Mouse (Mus musculus): ENCODE results near the gene Mef2d. TPM values are rescaled to one million over a fixed set of nuclear protein-coding genes. Genes with fewer than 3 reads are reported as not detected.
"Not testable (repeated sequence)": the region's sequence is repeated elsewhere in the genome, so short reads cannot be mapped to it uniquely, and the experiment has no call there.

Gene Mef2d
- polyA plus RNA-seq, 1 experiment from 2014 or later = 22.5 TPM

DNA sequence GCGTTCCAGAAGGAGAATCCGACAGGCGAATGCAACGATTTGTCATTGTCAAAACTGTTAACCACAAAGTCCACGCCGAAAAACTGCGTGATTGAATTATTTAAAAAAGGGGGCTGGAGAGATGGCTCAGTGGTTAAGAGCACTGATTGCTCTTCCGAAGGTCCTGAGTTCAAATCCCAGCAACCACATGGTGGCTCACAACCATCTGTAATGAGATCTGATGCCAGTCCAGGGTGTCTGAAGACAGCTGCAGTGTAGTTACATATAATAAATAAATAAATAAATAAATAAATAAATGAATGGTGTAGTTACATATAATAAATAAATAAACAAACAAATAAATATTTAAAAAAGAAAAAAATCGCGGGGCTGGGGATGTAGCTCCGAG, 36.2 kb downstream of the Mef2d start:
- H3K9me3 ChIP-seq (replicated peaks; ENCODE audit: control insufficient read depth, low read length, poor library complexity, severe bottlenecking); H3K27me3 ChIP-seq (ENCODE audit: control insufficient read depth, insufficient read depth, low read depth, low read length); H3K36me3 ChIP-seq (ENCODE audit: control insufficient read depth, insufficient read depth, low read length); H3K4me1 ChIP-seq (ENCODE audit: control insufficient read depth, insufficient read depth, low read length): not testable (repeated sequence)
- 30% methylated on average over 11 of the region's 11 CpGs for WGBS
- H3K4me3 ChIP-seq (ENCODE audit: low read depth, low read length) = peak overlapping the region; percentile 66
- H3K4me2 ChIP-seq (ENCODE audit: low read length) = peak overlapping the region; percentile 75
- 0 out of 2 replicates have a peak overlapping the region, but pooled peaks have one; percentile 20 for H3K9ac ChIP-seq (ENCODE audit: low read depth, low read length)
- peak; percentile 25 for ATAC-seq
- H3K27ac ChIP-seq (ENCODE audit: low read length) = peak overlapping the region; percentile 100

DNA sequence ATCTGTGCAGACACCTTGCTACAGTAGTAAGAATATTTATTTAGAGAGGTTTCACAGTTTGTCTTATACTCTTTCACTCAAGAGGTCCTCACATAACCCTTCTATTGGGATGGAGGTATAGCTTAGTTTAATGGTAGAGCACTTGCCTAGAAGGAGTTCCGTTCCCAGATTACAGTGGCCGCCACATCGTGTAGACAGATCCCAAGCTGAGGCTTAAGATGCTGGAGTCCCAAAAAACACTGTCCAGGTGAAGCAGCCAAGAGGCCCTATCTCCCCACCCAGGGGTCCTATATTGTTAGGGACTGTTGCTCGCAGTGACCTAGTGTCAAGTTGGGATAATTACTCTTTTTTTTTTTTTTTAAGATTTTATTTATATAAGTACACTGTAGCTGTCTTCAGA, 36.8 kb downstream of the Mef2d start:
- no peaks in the 10 kb centered on the region for H3K9me3 ChIP-seq (replicated peaks; ENCODE audit: control insufficient read depth, low read length, poor library complexity, severe bottlenecking)
- H3K4me2 ChIP-seq (ENCODE audit: low read length) = no peak overlapping the region
- H3K4me1 ChIP-seq (ENCODE audit: control insufficient read depth, insufficient read depth, low read length) = peaks cover 6% of the 10 kb centered on the region
- ATAC-seq = no peak
- H3K9ac ChIP-seq (ENCODE audit: low read depth, low read length) = no peak overlapping the region
- no peak overlapping the region for H3K4me3 ChIP-seq (ENCODE audit: low read depth, low read length)
- H3K27me3 ChIP-seq (ENCODE audit: control insufficient read depth, insufficient read depth, low read depth, low read length) = no peaks in the 10 kb centered on the region; the same call in none of the 2 replicates
- H3K36me3 ChIP-seq (ENCODE audit: control insufficient read depth, insufficient read depth, low read length) = no peaks in the 10 kb centered on the region
- WGBS = 90% methylated on average over 4 of the region's 4 CpGs
- H3K27ac ChIP-seq (ENCODE audit: low read length) = no peak overlapping the region

DNA sequence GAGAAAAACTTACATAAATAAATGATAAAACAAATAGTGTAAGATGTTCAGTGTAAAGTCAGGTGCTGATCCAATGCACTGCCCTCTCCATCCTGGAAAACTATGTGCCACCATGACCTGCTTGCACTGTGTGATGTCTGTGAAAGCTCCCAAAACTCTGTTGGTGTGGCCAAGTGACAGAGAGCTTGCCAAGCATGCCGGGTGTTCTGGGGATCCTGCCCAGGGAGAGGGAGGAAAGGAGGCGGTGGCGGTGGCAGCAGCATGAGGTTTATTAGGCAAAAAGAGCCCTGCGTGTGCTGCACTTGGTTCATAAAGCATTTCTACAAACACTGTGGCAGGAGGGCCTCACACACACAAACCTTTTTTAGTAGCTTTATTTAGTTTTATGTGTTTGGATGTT, 39.2 kb downstream of the Mef2d start:
- H3K27me3 ChIP-seq (ENCODE audit: control insufficient read depth, insufficient read depth, low read depth, low read length) = peaks cover 4% of the 10 kb centered on the region
- WGBS = 73% methylated on average over 4 of the region's 4 CpGs
- H3K36me3 ChIP-seq (ENCODE audit: control insufficient read depth, insufficient read depth, low read length) = no peaks in the 10 kb centered on the region
- H3K4me1 ChIP-seq (ENCODE audit: control insufficient read depth, insufficient read depth, low read length) = peaks cover 6% of the 10 kb centered on the region
- no peak overlapping the region for H3K9ac ChIP-seq (ENCODE audit: low read depth, low read length)
- H3K4me3 ChIP-seq (ENCODE audit: low read depth, low read length) = no peak overlapping the region
- no peak for ATAC-seq
- H3K9me3 ChIP-seq (replicated peaks; ENCODE audit: control insufficient read depth, low read length, poor library complexity, severe bottlenecking) = no peaks in the 10 kb centered on the region
- no peak overlapping the region for H3K27ac ChIP-seq (ENCODE audit: low read length)
- no peak overlapping the region for H3K4me2 ChIP-seq (ENCODE audit: low read length)

DNA sequence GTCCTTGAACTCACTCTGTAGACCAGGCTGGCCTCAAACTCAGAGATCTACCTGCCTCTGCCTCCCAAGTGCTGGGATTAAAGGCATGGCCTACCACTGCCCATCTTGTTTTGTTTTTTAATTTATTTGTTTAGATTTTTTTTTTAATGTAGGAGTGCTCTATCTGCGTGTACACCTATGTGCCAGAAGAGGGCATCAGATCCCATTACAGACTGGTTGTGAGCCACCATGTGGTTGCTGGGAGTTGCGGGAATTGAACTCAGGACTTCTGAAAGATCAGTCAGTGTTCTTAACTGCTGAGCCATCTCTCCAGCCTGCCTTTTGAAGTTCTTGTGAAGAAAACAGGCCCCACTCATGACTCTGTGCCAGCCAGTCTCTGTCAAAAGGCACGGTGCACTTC, 44.3 kb downstream of the Mef2d start:
- Histone ChIP-seq H3K9me3 (replicated peaks; ENCODE audit: control insufficient read depth, low read length, poor library complexity, severe bottlenecking) (no peaks in the 10 kb centered on the region), H3K4me3 (ENCODE audit: low read depth, low read length) (no peak overlapping the region), H3K27ac (ENCODE audit: low read length) (no peak overlapping the region), H3K4me2 (ENCODE audit: low read length) (no peak overlapping the region), H3K27me3 (ENCODE audit: control insufficient read depth, insufficient read depth, low read depth, low read length) (peaks cover 6% of the 10 kb centered on the region), H3K4me1 (ENCODE audit: control insufficient read depth, insufficient read depth, low read length) (no peaks in the 10 kb centered on the region), H3K9ac (ENCODE audit: low read depth, low read length) (no peak overlapping the region), H3K36me3 (ENCODE audit: control insufficient read depth, insufficient read depth, low read length) (no peaks in the 10 kb centered on the region)
- 69% methylated on average over 3 of the region's 3 CpGs for WGBS
- ATAC-seq = no peak

DNA sequence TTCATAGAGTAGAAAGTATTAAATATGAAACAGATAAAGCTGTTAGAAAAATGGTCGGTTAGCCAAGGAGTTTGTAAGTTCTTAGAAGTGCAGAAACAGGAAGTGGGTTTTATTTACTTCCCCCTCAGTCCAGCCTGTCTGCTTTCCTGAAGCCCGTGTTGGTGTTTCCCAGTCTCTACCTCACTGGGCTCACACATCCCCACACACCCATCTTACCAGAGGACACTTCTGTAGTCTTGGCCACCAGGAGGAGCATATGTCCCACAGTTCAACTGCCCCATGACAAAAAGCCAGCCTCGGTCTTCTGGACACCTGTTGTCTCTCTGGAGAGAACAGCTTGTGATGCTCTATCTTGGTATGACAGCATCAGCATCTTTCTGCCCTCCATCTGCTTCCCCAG, 49.0 kb downstream of the Mef2d start:
- H3K36me3 ChIP-seq (ENCODE audit: control insufficient read depth, insufficient read depth, low read length) = no peaks in the 10 kb centered on the region
- H3K9ac ChIP-seq (ENCODE audit: low read depth, low read length) = no peak overlapping the region
- whole genome bisulfite sequencing = 29% methylated on average over 3 of the region's 3 CpGs
- H3K9me3 ChIP-seq (replicated peaks; ENCODE audit: control insufficient read depth, low read length, poor library complexity, severe bottlenecking) = no peaks in the 10 kb centered on the region
- no peak overlapping the region for H3K27ac ChIP-seq (ENCODE audit: low read length)
- no peaks in the 10 kb centered on the region for H3K4me1 ChIP-seq (ENCODE audit: control insufficient read depth, insufficient read depth, low read length)
- no peak overlapping the region for H3K4me3 ChIP-seq (ENCODE audit: low read depth, low read length)
- ATAC-seq = peak; percentile 8; the same call in 1 of the 2 replicates
- no peak overlapping the region for H3K4me2 ChIP-seq (ENCODE audit: low read length)
- H3K27me3 ChIP-seq (ENCODE audit: control insufficient read depth, insufficient read depth, low read depth, low read length) = peaks cover 25% of the 10 kb centered on the region

DNA sequence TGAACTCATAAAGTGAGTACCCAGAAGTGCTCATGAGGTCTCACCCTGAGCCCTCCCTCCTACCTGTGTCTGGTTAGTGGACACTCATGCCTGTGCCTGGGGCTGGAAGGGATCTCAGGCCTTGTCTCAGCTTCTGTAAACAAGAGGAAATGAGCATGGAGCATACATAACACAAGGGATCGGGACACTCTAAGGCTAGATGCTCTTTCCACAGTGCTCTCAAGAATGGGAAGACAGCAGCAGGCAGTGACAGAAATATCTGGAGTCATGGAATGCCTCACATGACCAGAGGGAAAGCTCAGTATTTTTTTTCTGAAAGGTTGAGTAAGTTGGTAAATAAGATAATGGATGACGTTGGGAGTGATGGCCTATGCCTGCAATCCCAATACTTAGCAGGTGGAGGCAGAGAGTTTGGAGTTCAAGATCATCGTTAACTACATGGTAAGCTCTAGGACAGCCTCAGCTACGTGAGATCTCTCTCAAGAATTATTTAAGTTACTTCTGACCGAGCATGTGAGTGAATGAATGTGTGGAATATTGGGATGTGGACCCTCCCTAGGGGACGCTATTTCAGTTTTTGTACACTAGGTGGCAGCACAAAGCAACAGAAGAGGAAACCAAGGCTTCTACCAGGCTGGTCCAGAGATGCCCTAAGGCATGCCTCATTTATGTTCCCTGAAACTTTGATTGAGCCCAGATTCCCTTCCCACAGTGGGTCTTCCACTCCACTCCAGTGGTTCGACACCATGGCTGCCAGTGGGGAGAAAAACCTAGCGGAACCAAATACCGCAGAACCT, 49.8 kb downstream of the Mef2d start:
- no peak overlapping the region for H3K4me3 ChIP-seq (ENCODE audit: low read depth, low read length)

DNA sequence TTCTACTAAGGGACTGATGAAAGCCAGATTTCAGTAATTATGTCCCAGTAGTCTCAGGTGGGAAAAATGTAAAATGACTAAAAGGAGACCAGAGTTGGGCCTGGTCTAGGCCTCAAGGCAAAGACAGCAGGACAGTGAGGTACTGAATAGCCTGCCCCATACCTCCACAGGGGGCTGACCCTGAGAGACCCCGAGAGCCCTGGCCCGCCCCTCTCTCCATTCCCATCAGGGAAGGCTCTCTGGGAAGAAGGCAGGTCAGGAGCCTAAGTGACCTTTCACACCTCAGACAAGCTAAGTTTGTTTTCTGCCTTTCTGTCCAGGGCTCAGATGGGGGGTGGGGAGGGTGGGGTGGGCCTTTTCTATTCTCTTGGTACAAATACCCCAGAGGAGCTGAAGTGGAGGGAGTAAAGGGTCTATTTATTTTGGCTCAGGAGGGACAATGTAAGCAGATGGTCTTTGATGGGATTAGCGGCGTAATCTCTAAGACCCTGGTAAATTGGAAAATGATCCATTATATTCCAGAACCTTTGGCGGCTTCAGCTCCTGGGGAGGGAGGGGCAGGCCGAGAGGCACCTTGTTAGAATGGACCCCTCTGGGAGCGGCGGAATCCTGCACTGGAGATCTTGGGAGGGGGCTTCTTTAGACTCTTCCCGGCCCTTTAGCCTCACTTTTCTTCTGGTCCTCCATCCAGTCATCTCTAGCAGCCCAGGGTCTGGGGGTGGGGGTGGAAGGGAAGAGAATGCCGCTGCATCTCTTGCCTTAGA, 55.8 kb downstream of the Mef2d start:
- Histone ChIP-seq H3K4me3 (ENCODE audit: low read depth, low read length) (no peak overlapping the region), H3K9ac (ENCODE audit: low read depth, low read length) (no peak overlapping the region), H3K36me3 (ENCODE audit: control insufficient read depth, insufficient read depth, low read length) (no peaks in the 10 kb centered on the region), H3K9me3 (replicated peaks; ENCODE audit: control insufficient read depth, low read length, poor library complexity, severe bottlenecking) (no peaks in the 10 kb centered on the region), H3K4me1 (ENCODE audit: control insufficient read depth, insufficient read depth, low read length) (peaks cover 8% of the 10 kb centered on the region; the same call in 1 of the 2 replicates), H3K4me2 (ENCODE audit: low read length) (no peak overlapping the region; the same call in 1 of the 2 replicates), H3K27ac (ENCODE audit: low read length) (no peak overlapping the region), H3K27me3 (ENCODE audit: control insufficient read depth, insufficient read depth, low read depth, low read length) (peaks cover 18% of the 10 kb centered on the region)
- 9% methylated on average over 10 of the region's 10 CpGs for WGBS
- ATAC-seq = no peak; the same call in 1 of the 2 replicates

More for the DNA sequence above, 49.8 kb downstream of the Mef2d start:
- ATAC-seq = peak; percentile 79; the same call in 1 of the 2 replicates
- no peak overlapping the region for H3K4me2 ChIP-seq (ENCODE audit: low read length)
- no peaks in the 10 kb centered on the region for H3K36me3 ChIP-seq (ENCODE audit: control insufficient read depth, insufficient read depth, low read length)
- H3K27ac ChIP-seq (ENCODE audit: low read length) = no peak overlapping the region
- peaks cover 25% of the 10 kb centered on the region for H3K27me3 ChIP-seq (ENCODE audit: control insufficient read depth, insufficient read depth, low read depth, low read length)
- no peaks in the 10 kb centered on the region for H3K4me1 ChIP-seq (ENCODE audit: control insufficient read depth, insufficient read depth, low read length)
- WGBS = 25% methylated on average over 9 of the region's 9 CpGs
- H3K9ac ChIP-seq (ENCODE audit: low read depth, low read length) = no peak overlapping the region
- H3K9me3 ChIP-seq (replicated peaks; ENCODE audit: control insufficient read depth, low read length, poor library complexity, severe bottlenecking) = no peaks in the 10 kb centered on the region

DNA sequence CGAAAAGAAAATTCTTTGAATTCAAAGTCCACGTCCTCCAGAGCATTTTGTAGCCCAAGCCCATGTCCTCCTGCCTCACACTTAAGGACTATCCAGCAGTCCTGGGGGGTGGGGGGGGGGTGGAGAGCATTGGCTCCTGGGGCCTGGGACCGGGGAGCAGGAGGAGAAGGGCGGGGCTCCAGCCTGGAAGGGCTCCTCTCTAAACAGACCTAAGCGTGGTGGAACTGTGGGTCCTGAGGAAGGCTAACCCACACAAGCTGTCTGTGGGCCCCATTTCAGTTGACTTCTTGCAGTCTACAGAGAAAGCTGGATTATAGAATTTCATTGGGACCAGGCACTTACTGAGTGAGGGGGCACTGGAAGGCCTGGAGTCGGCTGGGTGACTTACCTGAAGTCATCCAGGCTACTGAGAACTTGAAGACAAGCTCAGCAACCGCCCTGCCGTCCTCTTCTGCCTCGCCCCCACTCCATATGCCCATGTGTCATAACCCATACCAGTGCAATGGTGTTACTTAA, 56.4 kb downstream of the Mef2d start:
- ATAC-seq = no peak
- peaks cover 14% of the 10 kb centered on the region for H3K27me3 ChIP-seq (ENCODE audit: control insufficient read depth, insufficient read depth, low read depth, low read length)
- H3K9me3 ChIP-seq (replicated peaks; ENCODE audit: control insufficient read depth, low read length, poor library complexity, severe bottlenecking) = no peaks in the 10 kb centered on the region
- no peak overlapping the region for H3K9ac ChIP-seq (ENCODE audit: low read depth, low read length)
- H3K4me3 ChIP-seq (ENCODE audit: low read depth, low read length) = no peak overlapping the region
- 16% methylated on average over 8 of the region's 9 CpGs for WGBS
- H3K4me2 ChIP-seq (ENCODE audit: low read length) = no peak overlapping the region; the same call in 1 of the 2 replicates
- H3K27ac ChIP-seq (ENCODE audit: low read length) = no peak overlapping the region
- H3K4me1 ChIP-seq (ENCODE audit: control insufficient read depth, insufficient read depth, low read length) = peaks cover 13% of the 10 kb centered on the region
- H3K36me3 ChIP-seq (ENCODE audit: control insufficient read depth, insufficient read depth, low read length) = no peaks in the 10 kb centered on the region
